Mouse (Mus musculus): ENCODE results near the gene Sec63. TPM values are rescaled to one million over a fixed set of nuclear protein-coding genes. Genes with fewer than 3 reads are reported as not detected.

Gene Sec63
- 46.1 and 66.4 TPM in 2 replicates for polyA plus RNA-seq (2011; ENCODE audit: insufficient read depth, insufficient read length, low replicate concordance, missing spikeins)

GRCm38 (mm10) chr10:42760999-42761900, at the start of gene Sec63:
TSS of gene Sec63 (plus strand) at chr10:42761496.
- Histone ChIP-seq H3K27ac (ENCODE audit: control insufficient read depth, insufficient read depth, low read depth, low read length, poor library complexity) (peak within 1 kb of the TSS; percentile 81), H3K4me3 (replicated peaks; ENCODE audit: control insufficient read depth, low read depth, low read length) (peak within 1 kb of the TSS; percentile 86), H3K4me1 (ENCODE audit: control insufficient read depth, insufficient read depth, low read length) (no peaks in the 10 kb centered on the region; the same call in 1 of the 2 replicates)
- TF ChIP-seq POLR2A (IDR thresholded peaks at IDR 0.05; ENCODE audit: borderline replicate concordance, control insufficient read depth, low read depth, low read length): peak; percentile 43; the same call in 1 of the 2 replicates
- no peak for TF ChIP-seq CTCF (IDR thresholded peaks at IDR 0.05; ENCODE audit: control insufficient read depth, insufficient read depth, low read length)
- WGBS: under 1% methylated on average over 77 of the region's 81 CpGs

GRCm38 (mm10) chr10:42714676-42715075, 46.6 kb upstream of the Sec63 start:
- TF ChIP-seq POLR2A (IDR thresholded peaks at IDR 0.05; ENCODE audit: borderline replicate concordance, control insufficient read depth, low read depth, low read length) (no peak), CTCF (IDR thresholded peaks at IDR 0.05; ENCODE audit: control insufficient read depth, insufficient read depth, low read length) (no peak)
- WGBS: 35% methylated on average over 9 of the region's 9 CpGs
- H3K27ac ChIP-seq (ENCODE audit: control insufficient read depth, insufficient read depth, low read depth, low read length, poor library complexity): no peak overlapping the region
- H3K4me1 ChIP-seq (ENCODE audit: control insufficient read depth, insufficient read depth, low read length): no peaks in the 10 kb centered on the region
- H3K4me3 ChIP-seq (replicated peaks; ENCODE audit: control insufficient read depth, low read depth, low read length): no peak overlapping the region

- Histone ChIP-seq H3K4me3 (replicated peaks; ENCODE audit: control insufficient read depth, low read depth, low read length) (no peak overlapping the region), H3K4me1 (ENCODE audit: control insufficient read depth, insufficient read depth, low read length) (no peaks in the 10 kb centered on the region), H3K27ac (ENCODE audit: control insufficient read depth, insufficient read depth, low read depth, low read length, poor library complexity) (no peak overlapping the region)
- TF ChIP-seq POLR2A (IDR thresholded peaks at IDR 0.05; ENCODE audit: borderline replicate concordance, control insufficient read depth, low read depth, low read length): no peak
- no peak for TF ChIP-seq CTCF (IDR thresholded peaks at IDR 0.05; ENCODE audit: control insufficient read depth, insufficient read depth, low read length)
- 30% methylated on average over 19 of the region's 19 CpGs for WGBS
Measured at GRCm38 (mm10) chr10:42715366-42716035, 45.8 kb upstream of the Sec63 start.

- Histone ChIP-seq H3K27ac (ENCODE audit: control insufficient read depth, insufficient read depth, low read depth, low read length, poor library complexity) (no peak overlapping the region), H3K4me3 (replicated peaks; ENCODE audit: control insufficient read depth, low read depth, low read length) (no peak overlapping the region), H3K4me1 (ENCODE audit: control insufficient read depth, insufficient read depth, low read length) (no peaks in the 10 kb centered on the region)
- 78% methylated on average over 5 of the region's 5 CpGs for WGBS
- no peak for TF ChIP-seq POLR2A (IDR thresholded peaks at IDR 0.05; ENCODE audit: borderline replicate concordance, control insufficient read depth, low read depth, low read length)
- no peak for TF ChIP-seq CTCF (IDR thresholded peaks at IDR 0.05; ENCODE audit: control insufficient read depth, insufficient read depth, low read length)
Measured at GRCm38 (mm10) chr10:42722116-42722515, 39.2 kb upstream of the Sec63 start.

GRCm38 (mm10) chr10:42723275-42724232, 37.7 kb upstream of the Sec63 start:
- TF ChIP-seq POLR2A (IDR thresholded peaks at IDR 0.05; ENCODE audit: borderline replicate concordance, control insufficient read depth, low read depth, low read length): no peak
- TF ChIP-seq CTCF (IDR thresholded peaks at IDR 0.05; ENCODE audit: control insufficient read depth, insufficient read depth, low read length): no peak

GRCm38 (mm10) chr10:42729607-42730006, 31.7 kb upstream of the Sec63 start:
- H3K27ac ChIP-seq (ENCODE audit: control insufficient read depth, insufficient read depth, low read depth, low read length, poor library complexity): no peak overlapping the region
- TF ChIP-seq CTCF (IDR thresholded peaks at IDR 0.05; ENCODE audit: control insufficient read depth, insufficient read depth, low read length) (no peak), POLR2A (IDR thresholded peaks at IDR 0.05; ENCODE audit: borderline replicate concordance, control insufficient read depth, low read depth, low read length) (no peak)
- H3K4me1 ChIP-seq (ENCODE audit: control insufficient read depth, insufficient read depth, low read length): no peaks in the 10 kb centered on the region
- 74% methylated on average over 2 of the region's 2 CpGs for WGBS
- H3K4me3 ChIP-seq (replicated peaks; ENCODE audit: control insufficient read depth, low read depth, low read length): no peak overlapping the region

More at GRCm38 (mm10) chr10:42723275-42724232, 37.7 kb upstream of the Sec63 start:
- Histone ChIP-seq H3K4me3 (replicated peaks; ENCODE audit: control insufficient read depth, low read depth, low read length) (no peak overlapping the region), H3K27ac (ENCODE audit: control insufficient read depth, insufficient read depth, low read depth, low read length, poor library complexity) (no peak overlapping the region), H3K4me1 (ENCODE audit: control insufficient read depth, insufficient read depth, low read length) (no peaks in the 10 kb centered on the region)
- 79% methylated on average over 13 of the region's 13 CpGs for WGBS

- Histone ChIP-seq H3K4me1 (ENCODE audit: control insufficient read depth, insufficient read depth, low read length) (no peaks in the 10 kb centered on the region), H3K27ac (ENCODE audit: control insufficient read depth, insufficient read depth, low read depth, low read length, poor library complexity) (no peak overlapping the region), H3K4me3 (replicated peaks; ENCODE audit: control insufficient read depth, low read depth, low read length) (no peak overlapping the region)
- TF ChIP-seq POLR2A (IDR thresholded peaks at IDR 0.05; ENCODE audit: borderline replicate concordance, control insufficient read depth, low read depth, low read length): no peak
- TF ChIP-seq CTCF (IDR thresholded peaks at IDR 0.05; ENCODE audit: control insufficient read depth, insufficient read depth, low read length): no peak
- WGBS: 60% methylated on average over 5 of the region's 5 CpGs
Measured at GRCm38 (mm10) chr10:42734546-42735060, 26.7 kb upstream of the Sec63 start.
